Mouse (Mus musculus) erythroblast, embryonic 14.5 days (primary cell): ENCODE results near the gene Tmem38b.

ENCODE experiments used
- GATA1 ChIP-seq: IDR thresholded peaks from 2 replicates; pipeline ENCODE4 v1.6.1; 2012; ENCODE audit warnings: low read length, inconsistent platforms, mixed read lengths
- TAL1 ChIP-seq: IDR thresholded peaks from 3 replicates; pipeline ENCODE4 v1.6.1; 2012; ENCODE audit warnings: low read length, inconsistent platforms, mixed read lengths

DNA sequence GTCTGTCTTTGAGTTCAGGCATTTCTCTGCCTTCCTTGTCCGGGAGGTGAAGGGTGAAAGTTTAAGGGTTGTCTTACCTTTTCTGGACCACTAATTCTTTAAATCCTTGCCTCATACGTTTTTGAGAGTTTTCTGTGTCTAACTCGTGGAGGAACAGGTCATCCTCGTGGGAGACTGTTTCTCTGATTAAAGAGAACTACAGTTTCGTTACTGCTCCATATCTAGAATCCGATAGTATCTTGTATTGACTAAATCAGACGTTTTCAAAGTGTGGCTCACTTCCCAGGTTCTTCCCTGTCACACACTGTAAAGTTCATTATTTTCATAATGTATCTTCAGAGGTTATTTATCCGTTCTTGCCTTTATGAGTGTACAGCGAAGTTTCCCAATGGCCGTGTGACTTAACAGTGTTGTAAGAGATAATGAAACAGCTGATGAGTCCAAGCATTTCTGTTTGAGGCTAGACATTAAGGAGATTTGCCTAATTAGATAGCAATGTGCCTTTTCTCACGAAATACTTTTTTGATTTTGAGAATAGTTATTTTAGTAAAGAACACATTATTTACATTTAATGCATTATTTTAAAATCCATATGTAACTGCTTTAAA, 900 bp downstream of the Tmem38b start:
- TF ChIP-seq GATA1: no peak
- no peak for TF ChIP-seq TAL1
